Mouse (Mus musculus) cortical plate, adult 2 months (tissue): Measurements from ENCODE around the gene Pex1. TPM values are rescaled to one million over a fixed set of nuclear protein-coding genes. Genes with fewer than 3 reads are reported as not detected.
"Not testable (repeated sequence)": the region's sequence is repeated elsewhere in the genome, so short reads cannot be mapped to it uniquely, and the experiment has no call there.

Source experiments
- H3K27ac ChIP-seq: fragments of 200-500 bp; 2 replicates; pipeline ENCODE4 v1.5.1; 2012; ENCODE audit warnings: low read length, control low read depth, inconsistent platforms; ENCODE audit not compliant: insufficient read depth
- H3K4me1 ChIP-seq: fragments of 200-500 bp; 2 replicates; pipeline ENCODE4 v1.6.1; 2011; ENCODE audit warnings: low read length; ENCODE audit not compliant: control insufficient read depth, insufficient read depth
- H3K4me3 ChIP-seq: fragments of 200-500 bp; 2 replicates; pipeline ENCODE4 v1.5.1; 2011; ENCODE audit warnings: mild to moderate bottlenecking, low read length, control low read depth; ENCODE audit not compliant: insufficient read depth
- CTCF ChIP-seq: fragments of 200-500 bp; IDR thresholded peaks from 2 replicates; pipeline ENCODE4 v1.5.1; 2011; ENCODE audit warnings: mild to moderate bottlenecking, control low read depth, low read length; ENCODE audit not compliant: insufficient read depth; ENCODE audit errors: extremely low read depth
- POLR2A ChIP-seq: fragments of 200-500 bp; IDR thresholded peaks from 2 replicates; pipeline ENCODE4 v1.6.1; 2011; ENCODE audit warnings: mild to moderate bottlenecking, low read length, control low read depth; ENCODE audit not compliant: insufficient read depth; ENCODE audit errors: extremely low read depth
- polyA plus RNA-seq: library from polyadenylated mRNA; depleted of rRNA; stranded (reverse); fragments of >200 nt; gene quantifications from 2 replicates; pipeline ENCODE4 v1.2.3, GENCODE M21; 2012; rRNA removed

Gene Pex1
- polyA plus RNA-seq, 1 experiment, result 26.7 TPM

DNA sequence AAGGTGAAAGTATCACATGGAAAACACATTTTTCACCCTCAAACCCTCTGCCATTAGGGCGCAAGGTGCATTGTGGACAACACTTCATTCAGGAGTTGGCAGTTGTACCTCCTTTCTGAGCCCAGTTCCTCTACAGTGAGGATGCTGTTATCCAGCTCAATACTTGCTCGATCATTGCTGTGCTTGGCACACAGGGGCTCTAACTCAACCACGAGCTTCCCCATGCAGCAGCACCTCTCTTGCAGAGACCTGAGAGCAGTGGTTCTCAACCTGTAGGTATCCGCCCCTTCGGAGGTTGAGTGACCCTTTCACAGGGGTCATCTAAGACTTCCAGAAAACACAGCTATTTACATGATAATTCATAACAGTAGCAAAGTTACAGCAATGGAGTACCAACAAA is 55.8 kb downstream of the Pex1 start:
- Histone ChIP-seq H3K27ac (no peak overlapping the region), H3K4me1 (no peaks in the 10 kb centered on the region; the same call in 1 of the 2 replicates), H3K4me3 (no peak overlapping the region)
- TF ChIP-seq POLR2A (no peak), CTCF (no peak)

DNA sequence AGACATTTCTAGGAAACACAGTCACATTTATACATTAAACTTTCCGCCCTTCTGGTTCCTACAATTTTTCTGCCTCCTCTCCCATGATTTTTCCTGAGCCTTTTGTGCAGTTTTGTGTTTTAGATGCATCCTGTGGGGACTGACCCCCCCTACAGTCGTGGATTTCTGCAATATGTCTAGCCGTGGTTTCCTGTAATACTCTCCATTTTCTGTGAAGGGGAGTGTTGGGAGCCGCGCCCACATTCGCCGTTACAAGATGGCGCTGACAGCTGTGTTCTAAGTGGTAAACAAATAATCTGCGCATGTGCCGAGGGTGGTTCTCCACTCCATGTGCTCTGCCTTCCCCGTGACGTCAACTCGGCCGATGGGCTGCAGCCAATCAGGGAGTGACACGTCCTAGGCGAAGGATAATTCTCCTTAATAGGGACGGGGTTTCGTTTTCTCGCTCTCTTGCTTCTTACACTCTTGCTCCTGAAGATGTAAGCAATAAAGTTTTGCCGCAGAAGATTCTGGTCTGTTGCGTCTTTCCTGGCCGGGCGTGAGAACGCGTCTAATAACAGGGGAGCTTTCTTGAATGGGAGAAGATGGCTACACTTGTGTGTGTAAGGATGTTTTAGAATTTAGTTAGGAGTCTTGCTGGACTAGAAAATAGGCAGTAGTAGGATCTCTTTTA is 57.2 kb downstream of the Pex1 start:
- H3K4me1 ChIP-seq, H3K27ac ChIP-seq, H3K4me3 ChIP-seq: not testable (repeated sequence)

DNA sequence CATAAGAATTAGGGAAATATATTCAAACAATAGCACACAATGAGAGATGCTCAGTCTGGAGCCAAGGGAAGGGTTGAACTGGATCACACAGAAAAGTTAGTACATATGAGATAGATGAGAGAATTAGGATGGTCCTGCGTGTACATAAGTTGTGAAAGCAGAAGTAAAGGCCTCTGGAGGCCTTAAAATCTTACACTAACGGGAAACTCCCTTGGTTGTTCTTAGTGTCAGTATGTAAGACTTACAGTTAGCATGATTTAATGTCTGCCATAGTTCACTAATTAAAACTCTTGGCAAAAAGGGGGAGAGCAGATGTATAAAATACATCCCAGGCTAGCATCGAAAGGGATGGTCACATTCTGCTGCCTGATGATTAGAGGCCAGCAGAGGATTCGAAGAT is 57.9 kb downstream of the Pex1 start:
- H3K27ac ChIP-seq, result no peak overlapping the region
- H3K4me1 ChIP-seq, result no peaks in the 10 kb centered on the region
- TF ChIP-seq CTCF, result no peak
- no peak for TF ChIP-seq POLR2A
- H3K4me3 ChIP-seq, result no peak overlapping the region

DNA sequence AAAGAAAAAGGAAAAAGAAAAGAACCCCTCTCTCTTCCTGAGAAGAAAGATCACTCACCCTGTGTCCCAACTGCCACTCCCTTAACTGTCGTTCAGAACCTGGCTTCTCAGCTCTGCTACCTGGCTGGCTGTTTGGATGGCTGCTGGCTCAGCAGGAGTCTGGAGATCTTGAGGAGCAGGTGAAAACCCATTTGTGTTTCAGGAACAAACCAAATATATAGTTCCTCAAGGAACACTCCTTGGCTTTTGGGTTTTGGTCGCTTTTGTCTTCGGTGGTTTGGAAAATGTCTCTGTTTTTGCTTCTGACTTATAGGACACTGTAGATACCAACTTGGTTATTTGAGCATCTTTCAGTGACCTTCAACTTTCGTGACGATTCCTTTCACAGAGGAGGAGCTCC is 61.2 kb downstream of the Pex1 start, which contains the start of gene Gatad1:
Gene Gatad1, minus strand, starts transcription at position 101 of the 400 bp plus-strand sequence.
- H3K4me3 ChIP-seq, result no peak within 1 kb of the TSS
- H3K27ac ChIP-seq, result no peak within 1 kb of the TSS
- TF ChIP-seq POLR2A (no peak), CTCF (no peak)
- no peaks in the 10 kb centered on the region for H3K4me1 ChIP-seq

DNA sequence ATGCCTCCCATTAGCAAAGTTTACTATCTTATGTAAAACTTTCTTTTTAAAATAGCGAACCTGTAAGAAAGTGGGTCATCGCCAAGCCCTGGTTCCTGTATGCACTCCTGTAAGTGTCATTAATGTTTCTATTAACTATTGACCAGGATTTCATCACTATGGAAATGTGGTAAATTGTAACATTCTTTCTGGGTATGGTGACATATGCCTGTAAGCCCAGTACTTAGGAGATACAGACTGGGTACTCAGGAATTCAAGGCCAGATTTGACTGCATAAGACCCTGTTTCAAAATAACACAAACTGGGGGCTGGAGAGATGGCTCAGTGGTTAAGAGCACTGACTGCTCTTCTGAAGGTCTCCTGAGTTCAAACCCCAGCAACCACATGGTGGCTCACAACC is 69.4 kb downstream of the Pex1 start:
- no peak overlapping the region for H3K4me3 ChIP-seq
- TF ChIP-seq POLR2A, result no peak
- no peak for TF ChIP-seq CTCF
- H3K27ac ChIP-seq, result no peak overlapping the region
- no peaks in the 10 kb centered on the region for H3K4me1 ChIP-seq

DNA sequence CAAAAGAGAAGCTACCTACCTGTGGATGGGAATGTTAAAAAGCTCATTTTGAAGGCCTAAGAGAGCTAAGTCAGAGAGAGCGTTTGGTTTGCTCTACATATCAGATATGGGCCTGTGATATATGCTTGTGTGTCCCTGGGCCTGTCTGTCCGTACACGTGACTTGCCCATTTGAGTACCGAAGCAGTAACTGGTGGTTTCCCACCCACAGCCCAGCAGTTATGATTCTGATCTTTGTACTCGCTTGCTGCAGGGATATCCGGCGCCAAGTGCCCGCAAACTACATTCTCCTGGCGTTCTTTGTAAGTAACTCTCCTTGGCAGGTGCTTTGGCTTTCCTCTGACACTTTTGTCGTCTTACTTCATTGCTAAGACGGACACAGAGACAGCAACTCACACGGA is 70.7 kb downstream of the Pex1 start:
- Histone ChIP-seq H3K4me1 (no peaks in the 10 kb centered on the region), H3K4me3 (no peak overlapping the region), H3K27ac (no peak overlapping the region)
- TF ChIP-seq CTCF (no peak), POLR2A (no peak)

DNA sequence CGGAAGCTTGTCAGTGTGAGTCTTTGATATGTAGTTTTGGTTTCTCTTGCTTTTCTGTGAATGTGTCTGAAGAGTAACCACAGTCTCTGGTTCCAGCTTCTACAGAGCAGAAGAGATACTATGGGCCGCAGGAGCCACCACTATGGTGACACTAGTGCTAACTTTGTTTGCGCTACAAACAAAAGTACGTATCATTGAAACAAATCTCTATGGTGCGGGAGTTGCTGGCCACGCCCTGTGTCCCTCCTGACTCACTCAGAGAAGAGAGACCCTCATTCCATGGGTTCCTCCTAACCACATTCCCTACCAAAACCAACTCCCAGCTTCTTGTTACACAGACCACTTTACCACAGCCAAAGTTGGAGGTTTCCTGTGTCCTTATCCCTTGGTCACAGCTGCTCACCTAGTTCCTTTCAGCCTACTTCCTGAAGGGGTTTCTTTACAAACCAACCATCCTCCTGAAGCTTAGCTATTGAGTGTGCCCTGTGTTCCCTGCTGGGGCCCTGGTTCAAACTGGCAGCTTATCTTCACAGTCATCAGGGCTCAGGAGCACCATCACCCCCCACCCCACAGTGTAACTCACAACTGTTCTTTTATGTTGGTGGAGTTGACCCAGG is 74.2 kb downstream of the Pex1 start:
- Histone ChIP-seq H3K27ac (no peak overlapping the region), H3K4me3 (no peak overlapping the region), H3K4me1 (no peaks in the 10 kb centered on the region)
- TF ChIP-seq CTCF (no peak), POLR2A (no peak)

Other genes with a start within 250 kb of the Pex1 start
- 24.7 and 25.4 TPM in 2 replicates for gene Fam133b, start 52.2 kb upstream of the Pex1 start, polyA plus RNA-seq
- gene 1700109H08Rik, start 24.5 kb upstream of the Pex1 start, polyA plus RNA-seq, result 4.9 and 5.8 TPM in 2 replicates
- 11.0 and 12.7 TPM in 2 replicates for gene Rbm48, start 519 bp downstream of the Pex1 start, polyA plus RNA-seq
- not detected in 2 replicates for gene Tmbim7, start 55.1 kb downstream of the Pex1 start, polyA plus RNA-seq
- 103 and 104 TPM in 2 replicates for gene Gatad1, start 61.1 kb downstream of the Pex1 start, polyA plus RNA-seq
- gene Ankib1, start 206.9 kb downstream of the Pex1 start, polyA plus RNA-seq, result 19.9 and 22.4 TPM in 2 replicates
- 46.9 and 47.3 TPM in 2 replicates for gene Krit1, start 207.1 kb downstream of the Pex1 start, polyA plus RNA-seq
- gene Lrrd1, start 249.1 kb downstream of the Pex1 start, polyA plus RNA-seq, result 0.13 and 0.15 TPM in 2 replicates